ENCODE assay signal across 17 mouse cellular contexts in genomic region chr9:114533848-114534247, GRCm38 (mm10). TPM values are rescaled to one million over a fixed set of nuclear protein-coding genes. Genes with fewer than 3 reads are reported as not detected.
DNase-seq lines count a peak whose midpoint lies in the region; ATAC-seq and TF ChIP-seq lines count a peak whose summit lies in the region.
"Had no signal": no experiment of that assay in that cellular context is flagged by ENCODE, and none has a peak within 500 bp of the region (broad histone marks: within the 10 kb centered on the region; RNA-seq: fewer than 3 reads in every experiment).

No protein-coding gene starts in this region.

- WGBS in liver, embryonic 11.5 days = 64% methylated on average over 4 of the region's 4 CpGs
- WGBS in embryonic facial prominence, embryonic 11.5 days = 76% methylated on average over 4 of the region's 4 CpGs

- no peak overlapping the region for H3K4me2 ChIP-seq in liver, embryonic 11.5 days
- no peak overlapping the region for H3K4me2 ChIP-seq in embryonic facial prominence, embryonic 11.5 days (ENCODE audit: low read depth, low read length)
- H3K4me2 ChIP-seq: neural tube, embryonic 13.5 days had no signal

- ATAC-seq in liver, embryonic 11.5 days (replicated peaks; ENCODE audit: low FRiP score) = peak; percentile 45; the same call in 1 of the 2 replicates
- 0 out of 2 replicates have a peak, but pooled peaks have one; percentile 16 for ATAC-seq in embryonic facial prominence, embryonic 11.5 days (replicated peaks; ENCODE audit: insufficient number of reproducible peaks, low FRiP score, low TSS enrichment, low read depth)
- ATAC-seq in megakaryocyte, adult 5-6 weeks (ENCODE audit: poor library complexity, severe bottlenecking) = peak; percentile 38
- ATAC-seq: activated CD4-positive, CD25-positive, alpha-beta regulatory T cell, adult 4 months had no signal

- no peak overlapping the region for H3K4me3 ChIP-seq in liver, embryonic 11.5 days (ENCODE audit: low read depth, low read length)
- H3K4me3 ChIP-seq in ES-E14 (ENCODE audit: insufficient read depth in 1 of 2, low read depth in 1 of 2, low read length in 2 of 2, poor library complexity in 1 of 2, severe bottlenecking in 1 of 2) = peak overlapping the region; percentile 19 to 31; a peak in 3 of 4 replicates
- H3K4me3 ChIP-seq in embryonic facial prominence, embryonic 11.5 days (ENCODE audit: low read depth, low read length) = no peak overlapping the region
- H3K4me3 ChIP-seq: neural tube, embryonic 13.5 days had no signal

- no peak overlapping the region for H3K27ac ChIP-seq in liver, embryonic 11.5 days (ENCODE audit: low read depth, low read length)
- H3K27ac ChIP-seq in ES-E14 (ENCODE audit: insufficient read depth, low read depth, low read length, poor library complexity, severe bottlenecking) = no peak overlapping the region
- H3K27ac ChIP-seq in embryonic facial prominence, embryonic 11.5 days (replicated peaks; ENCODE audit: low read depth, low read length) = no peak overlapping the region
- H3K27ac ChIP-seq: neural tube, embryonic 13.5 days had no signal

- no peaks in the 10 kb centered on the region for H3K27me3 ChIP-seq in liver, embryonic 11.5 days (replicated peaks; ENCODE audit: control insufficient read depth, insufficient read depth, low read length)
- H3K27me3 ChIP-seq in embryonic facial prominence, embryonic 11.5 days (ENCODE audit: control insufficient read depth, insufficient read depth, low read length) = no peaks in the 10 kb centered on the region
- H3K27me3 ChIP-seq: neural tube, embryonic 13.5 days had no signal

- no peaks in the 10 kb centered on the region for H3K9me3 ChIP-seq in liver, embryonic 11.5 days (ENCODE audit: control insufficient read depth, low read length)
- no peaks in the 10 kb centered on the region for H3K9me3 ChIP-seq in ES-E14 (ENCODE audit: control insufficient read depth, insufficient read depth, low read depth, low read length)
- no peaks in the 10 kb centered on the region for H3K9me3 ChIP-seq in embryonic facial prominence, embryonic 11.5 days (replicated peaks; ENCODE audit: control insufficient read depth, low read length)
- H3K9me3 ChIP-seq: neural tube, embryonic 13.5 days had no signal

- peaks cover 25% of the 10 kb centered on the region for H3K4me1 ChIP-seq in liver, embryonic 11.5 days (replicated peaks; ENCODE audit: control insufficient read depth, insufficient read depth, low read length)
- peaks cover 30 to 40% of the 10 kb centered on the region in 2 experiments for H3K4me1 ChIP-seq in ES-E14 (ENCODE audit: control insufficient read depth in 2 of 2, insufficient read depth in 2 of 2, low read length in 2 of 2, poor library complexity in 1 of 2)
- peaks cover 3% of the 10 kb centered on the region; the same call in 1 of the 2 replicates for H3K4me1 ChIP-seq in embryonic facial prominence, embryonic 11.5 days (ENCODE audit: control insufficient read depth, insufficient read depth, low read length)

- no peaks in the 10 kb centered on the region for H3K36me3 ChIP-seq in liver, embryonic 11.5 days (ENCODE audit: control insufficient read depth, insufficient read depth, low read length)
- peaks cover 14% of the 10 kb centered on the region for H3K36me3 ChIP-seq in ES-E14 (ENCODE audit: control insufficient read depth, insufficient read depth, low read length, poor library complexity, severe bottlenecking)
- no peaks in the 10 kb centered on the region for H3K36me3 ChIP-seq in embryonic facial prominence, embryonic 11.5 days (replicated peaks; ENCODE audit: control insufficient read depth, insufficient read depth, low read depth, low read length)
- H3K36me3 ChIP-seq: neural tube, embryonic 13.5 days had no signal

- DNase-seq in liver, embryonic 11.5 days (ENCODE audit: low spot score) = no peak
- DNase-seq in liver (no peak), ES-E14 (ENCODE audit: low read depth, low spot score) (no peak)
- no peak for DNase-seq in embryonic facial prominence, embryonic 11.5 days (ENCODE audit: low spot score)
- DNase-seq in cerebellum, adult 8-10 months = no peak
- no peak for DNase-seq in layer of hippocampus, adult 9-11 months
- DNase-seq: cerebellum, adult 9-11 months; gastrocnemius, postnatal 25 days; heart, postnatal 4 days; kidney, adult 2 months; midbrain, embryonic 14.5 days had no signal

- H3K9ac ChIP-seq in liver, embryonic 11.5 days (ENCODE audit: low read depth, low read length) = no peak overlapping the region
- no peak overlapping the region for H3K9ac ChIP-seq in ES-E14 (ENCODE audit: insufficient read depth, low read depth, low read length, poor library complexity, severe bottlenecking)
- H3K9ac ChIP-seq in embryonic facial prominence, embryonic 11.5 days (replicated peaks; ENCODE audit: low read length) = no peak overlapping the region
- H3K9ac ChIP-seq: neural tube, embryonic 13.5 days had no signal

- in situ Hi-C loops in ES-E14 (cut with MboI; ENCODE audit: low sequenced_read_pairs in 2 of 2, unreplicated experiment in 2 of 2) = no loop called here

TF ChIP-seq in ES-E14, 5 proteins besides CTCF, POLR2A, EP300 and RAD21:
- TF ChIP-seq HCFC1 (IDR thresholded peaks at IDR 0.05; ENCODE audit: borderline replicate concordance, insufficient read depth, low read length) (no peak), ZNF384 (IDR thresholded peaks at IDR 0.05; ENCODE audit: low read depth, low read length) (no peak), ZC3H11A (IDR thresholded peaks at IDR 0.05; ENCODE audit: borderline replicate concordance, low read depth, low read length) (no peak), MAFK (IDR thresholded peaks at IDR 0.05; ENCODE audit: insufficient read depth, low read depth, low read length) (no peak), CHD2 (IDR thresholded peaks at IDR 0.05; ENCODE audit: low read depth, low read length) (no peak)

RNA-seq across cellular contexts. Expression of gene C130032M10Rik, which starts 18.4 kb away (rescaled TPM):
- 0.30 TPM in 1 of 2 replicates, not detected in the other for polyA plus RNA-seq in liver, embryonic 11.5 days (2014; fragmentation: Nextera tagmentation; extraction: Ambion mirVana)
- total RNA-seq in ES-E14 (2012; rRNA removed) = 1.8 and 2.7 TPM in 2 replicates
- polyA plus RNA-seq in embryonic facial prominence, embryonic 11.5 days (2014; fragmentation: Nextera tagmentation; extraction: Ambion mirVana) = not detected in 2 replicates
- total RNA-seq in megakaryocyte, adult 5-6 weeks (2015) = not detected in 2 replicates
- total RNA-seq in megakaryocyte, adult 5-6 weeks (2017) = not detected in 2 replicates
- total RNA-seq: gastrocnemius, postnatal 25 days; heart, postnatal 4 days; layer of hippocampus, postnatal 14 days; liver, adult 2 months had no signal
- polyA plus RNA-seq: activated CD4-positive, CD25-positive, alpha-beta regulatory T cell, adult 4 months; brain, embryonic 14.5 days; kidney, adult 2 months; liver, adult 2 months; midbrain, embryonic 14.5 days; neural tube, embryonic 13.5 days had no signal

RNA-seq across cellular contexts. Expression of gene Ccr4, which starts 29.1 kb away (rescaled TPM):
- polyA plus RNA-seq in liver, embryonic 11.5 days (2014; fragmentation: Nextera tagmentation; extraction: Ambion mirVana) = not detected in 2 replicates
- total RNA-seq in ES-E14 (2012; rRNA removed) = 1.4 and 1.8 TPM in 2 replicates
- not detected in 2 replicates for polyA plus RNA-seq in embryonic facial prominence, embryonic 11.5 days (2014; fragmentation: Nextera tagmentation; extraction: Ambion mirVana)
- total RNA-seq in megakaryocyte, adult 5-6 weeks (2015) = 0.18 TPM in 1 of 2 replicates, not detected in the other
- 0.07 TPM in 1 of 2 replicates, not detected in the other for total RNA-seq in megakaryocyte, adult 5-6 weeks (2017)
- total RNA-seq: gastrocnemius, postnatal 25 days; heart, postnatal 4 days; layer of hippocampus, postnatal 14 days had no signal
- polyA plus RNA-seq: brain, embryonic 14.5 days; midbrain, embryonic 14.5 days; neural tube, embryonic 13.5 days had no signal

RNA-seq across cellular contexts. Expression of gene Trim71, which starts 30.3 kb away (rescaled TPM):
- 2.6 and 3.1 TPM in 2 replicates for polyA plus RNA-seq in liver, embryonic 11.5 days (2014; fragmentation: Nextera tagmentation; extraction: Ambion mirVana)
- 132 and 141 TPM in 2 replicates for total RNA-seq in ES-E14 (2012; rRNA removed)
- polyA plus RNA-seq in embryonic facial prominence, embryonic 11.5 days (2014; fragmentation: Nextera tagmentation; extraction: Ambion mirVana) = 1.9 and 2.2 TPM in 2 replicates
- total RNA-seq in megakaryocyte, adult 5-6 weeks (2015) = not detected in 2 replicates
- not detected in 2 replicates for total RNA-seq in megakaryocyte, adult 5-6 weeks (2017)
- total RNA-seq: gastrocnemius, postnatal 25 days; heart, postnatal 4 days; liver, adult 2 months had no signal
- polyA plus RNA-seq: liver, adult 2 months had no signal

Comparison
In these comparisons a context has a peak if more than half of its experiments do, and no peak if none do; other contexts are left out.
1. H3K4me3 ChIP-seq: peak in ES-E14 (2 of 2); none in liver, embryonic 11.5 days (single experiment) and embryonic facial prominence, embryonic 11.5 days (single experiment).
2. RNA of gene Trim71, which starts 30.3 kb away (total RNA-seq): 132 to 141 TPM in ES-E14; not detected in megakaryocyte, adult 5-6 weeks; every median in the first group is over 100 times any median in the second.
3. Peak in every context shown above with its lines, with median percentiles within 50 percentile points of each other: ATAC-seq.